Mouse (Mus musculus) central nervous system, embryonic 14 days (tissue): ENCODE results near the gene Otop1. TPM values are rescaled to one million over a fixed set of nuclear protein-coding genes. Genes with fewer than 3 reads are reported as not detected.

ENCODE experiments used
- polyA plus RNA-seq: library from polyadenylated mRNA; depleted of rRNA; stranded (reverse); fragments of >200 nt; gene quantifications from 2 replicates; pipeline ENCODE4 v1.2.3, GENCODE M21; 2012; rRNA removed

Otop1 gene
- 0.01 and 0.09 TPM in 2 replicates for polyA plus RNA-seq

DNA sequence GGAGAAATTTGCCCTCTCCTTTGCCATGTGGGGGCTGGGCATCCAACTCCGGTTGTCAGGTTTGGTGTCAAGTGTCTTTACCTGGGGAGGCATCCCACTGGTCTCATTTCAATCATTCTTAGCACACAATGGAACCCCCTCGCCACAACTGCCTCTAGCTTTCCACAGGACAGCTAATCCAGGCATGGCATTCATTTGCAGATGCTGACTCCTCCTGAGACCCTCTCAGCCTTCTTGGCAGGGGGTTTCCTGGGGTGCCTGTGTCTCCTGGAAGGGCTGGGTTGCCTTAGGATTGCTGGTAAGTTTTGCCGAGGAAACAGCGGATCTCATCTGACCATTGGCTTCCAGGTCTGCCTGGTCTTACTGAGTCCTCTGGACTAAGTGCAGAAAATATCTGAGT, at the start of gene Otop1:
Otop1 (plus strand) TSS at position 202 of the 400 bp plus-strand sequence.

DNA sequence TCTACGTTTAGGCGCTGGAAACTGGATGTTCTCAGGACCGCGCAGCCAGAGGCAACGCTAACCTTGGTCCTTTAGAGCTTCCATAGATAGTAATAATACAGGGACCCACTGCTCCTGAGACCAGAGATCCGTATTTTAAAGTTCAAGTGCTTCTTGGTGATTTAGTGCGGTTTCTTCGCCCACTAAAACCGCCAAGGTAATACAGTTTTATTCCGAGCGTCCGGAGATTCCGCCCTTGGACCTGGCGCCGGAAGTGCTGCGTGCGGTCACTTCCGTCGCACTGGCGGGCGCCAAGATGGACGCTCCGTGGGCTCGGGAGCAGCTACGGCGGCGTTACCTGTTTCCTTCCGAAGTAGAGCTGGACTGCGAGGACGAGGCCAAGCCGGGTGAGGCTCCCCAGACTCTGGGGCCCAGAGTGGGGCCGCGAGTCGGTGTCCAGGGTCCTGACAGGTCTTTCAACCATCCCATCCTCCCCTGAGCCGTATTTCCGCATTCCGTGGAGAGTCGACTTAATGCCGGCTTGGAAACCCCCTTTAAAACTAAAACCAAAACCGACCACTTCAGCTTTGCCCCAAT, 15.6 kb upstream of the Otop1 start, which contains the start of gene Tmem128:
Tmem128 (plus strand) TSS at position 79 of the 576 bp plus-strand sequence.

DNA sequence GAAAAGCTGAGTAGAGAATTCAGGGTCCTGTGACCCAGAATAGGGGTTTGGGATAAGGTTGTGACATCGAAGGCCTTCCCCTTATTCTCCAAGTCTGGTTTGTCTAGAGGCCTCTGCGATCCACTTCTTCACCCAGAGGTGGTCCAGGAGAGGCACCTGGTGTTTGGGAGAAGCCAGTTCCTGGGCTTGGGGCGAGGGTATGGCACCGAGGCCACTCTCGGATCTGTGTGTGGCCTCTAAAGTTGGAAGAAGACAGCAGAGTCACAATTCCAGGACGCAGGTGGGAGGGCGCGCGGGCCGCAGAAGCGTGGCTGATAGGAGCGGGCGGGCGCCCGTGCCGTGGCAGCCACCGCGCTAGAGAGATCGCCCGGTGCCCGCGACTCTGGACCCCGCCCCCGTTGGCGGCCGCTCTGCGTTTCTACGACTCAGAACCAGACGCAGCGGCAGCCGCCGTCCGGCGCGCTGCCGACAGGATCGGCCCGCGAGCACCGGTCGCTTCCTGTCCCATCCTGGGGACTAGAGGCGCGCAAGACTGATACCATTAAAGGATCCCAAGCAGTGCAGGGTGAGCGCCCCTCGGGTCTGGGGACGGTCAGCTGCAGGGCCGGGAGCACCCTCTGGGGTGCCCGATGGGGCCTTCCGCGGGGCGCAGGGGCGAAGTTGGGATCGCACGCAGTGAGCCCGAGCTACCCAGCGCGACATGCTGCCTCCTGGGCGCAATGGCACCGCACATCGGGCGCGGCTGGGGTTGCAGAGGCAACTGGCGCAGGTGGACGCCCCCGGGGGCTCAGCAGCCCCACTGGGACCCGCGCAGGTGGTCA, 43.4 kb downstream of the Otop1 start, which contains the start of gene Drd5:
Drd5 (plus strand) TSS at position 402 of the 821 bp plus-strand sequence.

Other genes starting within 250 kb of the Otop1 start
- gene Stx18, start 237.2 kb upstream of the Otop1 start, polyA plus RNA-seq: 35.8 and 36.2 TPM in 2 replicates
- 725 and 853 TPM in 2 replicates for gene Nsg1, start 116.1 kb upstream of the Otop1 start, polyA plus RNA-seq
- 30.2 and 32.9 TPM in 2 replicates for gene Zbtb49, start 55.5 kb upstream of the Otop1 start, polyA plus RNA-seq
- gene Lyar, start 55.5 kb upstream of the Otop1 start, polyA plus RNA-seq: 38.2 and 39.5 TPM in 2 replicates
- gene Tmem128, start 15.8 kb upstream of the Otop1 start, polyA plus RNA-seq: 67.3 and 81.1 TPM in 2 replicates
- gene Drd5, start 43.4 kb downstream of the Otop1 start, polyA plus RNA-seq: 0.15 and 0.21 TPM in 2 replicates
- 0.49 and 0.66 TPM in 2 replicates for gene Slc2a9, start 227.2 kb downstream of the Otop1 start, polyA plus RNA-seq